Mouse (Mus musculus): Measurements from ENCODE around the gene Trip6. TPM values are rescaled to one million over a fixed set of nuclear protein-coding genes. Genes with fewer than 3 reads are reported as not detected.

The Trip6 gene
- polyA plus RNA-seq, 1 experiment from 2014 or later = 43.1 TPM

DNA sequence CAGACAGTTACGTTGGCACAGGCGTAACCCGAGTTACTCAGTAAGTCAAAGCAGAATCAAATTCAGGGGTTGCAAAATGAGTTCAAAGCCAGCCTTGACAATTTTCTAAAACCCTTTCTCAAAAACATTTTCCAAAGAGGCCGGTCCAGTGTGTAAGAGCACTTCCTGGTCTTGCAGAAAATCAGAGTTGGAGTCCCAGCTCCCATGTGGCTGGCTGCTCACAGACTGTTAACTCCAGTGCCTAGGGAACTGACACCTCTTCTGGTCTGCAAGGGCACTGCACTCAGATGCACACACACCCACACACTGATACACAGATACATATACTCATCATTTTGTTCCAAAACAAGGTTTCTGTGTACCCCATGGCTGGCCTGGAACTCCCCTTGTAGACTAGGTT lies 5.8 kb downstream of the Trip6 start:
- H3K4me3 ChIP-seq (ENCODE audit: low read length) = peak overlapping the region; percentile 82
- H3K27ac ChIP-seq (ENCODE audit: low read length) = peak overlapping the region; percentile 95
- H3K4me2 ChIP-seq (ENCODE audit: low read depth, low read length) = peak overlapping the region; percentile 78
- no peaks in the 10 kb centered on the region for H3K27me3 ChIP-seq (ENCODE audit: control insufficient read depth, insufficient read depth, low read length)
- peaks cover 34% of the 10 kb centered on the region for H3K36me3 ChIP-seq (ENCODE audit: control insufficient read depth, insufficient read depth)
- 96% methylated on average over 4 of the region's 4 CpGs for WGBS
- peaks cover 47% of the 10 kb centered on the region for H3K4me1 ChIP-seq (ENCODE audit: control insufficient read depth, insufficient read depth, low read length)
- no peak for ATAC-seq (replicated peaks; ENCODE audit: extremely low read depth, insufficient read depth, low FRiP score)
- H3K9me3 ChIP-seq (replicated peaks; ENCODE audit: control insufficient read depth, low read length) = no peaks in the 10 kb centered on the region
- H3K9ac ChIP-seq (ENCODE audit: low read length) = peak overlapping the region; percentile 93

DNA sequence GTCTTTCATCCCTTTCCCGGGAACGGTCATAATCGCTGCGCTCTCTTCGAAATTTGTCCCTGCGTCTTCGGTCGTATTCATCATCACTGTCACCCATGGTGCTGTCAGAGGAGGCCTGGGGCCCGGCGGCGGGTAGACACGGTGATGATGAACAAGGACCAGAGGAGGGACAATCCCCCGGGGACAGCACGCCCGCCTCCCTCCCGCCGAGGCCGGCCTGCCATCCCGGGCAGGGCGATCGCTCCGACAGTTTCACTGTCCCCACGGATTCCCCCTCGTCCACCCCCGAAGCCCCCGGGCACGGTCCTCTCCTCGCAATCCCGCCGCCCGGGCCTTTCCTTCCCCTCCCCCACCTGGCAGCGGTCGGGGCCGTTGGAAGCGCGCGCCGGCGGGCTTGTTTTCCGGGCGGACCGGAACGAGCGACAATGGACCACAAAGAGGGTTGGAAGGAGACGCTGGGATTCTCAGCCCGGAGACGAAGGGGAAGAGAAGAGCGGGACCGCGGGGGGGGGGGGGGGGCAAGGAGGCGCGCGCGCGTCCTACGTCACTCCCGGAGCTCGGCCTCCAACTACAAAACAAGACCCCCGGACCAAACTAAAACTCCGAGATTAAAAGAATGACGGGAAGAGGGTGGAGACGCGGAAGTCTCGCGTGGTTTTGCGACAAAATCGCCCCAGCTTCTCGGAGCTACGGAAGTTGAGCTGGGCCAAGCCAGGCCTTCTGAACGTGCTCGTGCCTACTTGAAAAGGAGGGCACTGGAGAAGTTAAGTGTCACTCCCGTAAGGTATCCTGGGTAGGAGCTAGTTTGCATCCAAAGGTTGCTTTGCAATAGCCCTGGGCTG lies 6.9 kb downstream of the Trip6 start, which contains the start of gene Srrt:
TSS of gene Srrt (minus strand) at position 604 of the 842 bp plus-strand sequence.
- Histone ChIP-seq H3K27me3 (ENCODE audit: control insufficient read depth, insufficient read depth, low read length) (no peaks in the 10 kb centered on the region), H3K36me3 (ENCODE audit: control insufficient read depth, insufficient read depth) (peaks cover 44% of the 10 kb centered on the region), H3K9me3 (replicated peaks; ENCODE audit: control insufficient read depth, low read length) (no peaks in the 10 kb centered on the region), H3K27ac (ENCODE audit: low read length) (peak within 1 kb of the TSS; percentile 95), H3K4me3 (ENCODE audit: low read length) (peak within 1 kb of the TSS; percentile 82), H3K9ac (ENCODE audit: low read length) (peak within 1 kb of the TSS; percentile 93), H3K4me1 (ENCODE audit: control insufficient read depth, insufficient read depth, low read length) (peaks cover 37% of the 10 kb centered on the region), H3K4me2 (ENCODE audit: low read depth, low read length) (peak within 1 kb of the TSS; percentile 88)
- WGBS = under 1% methylated on average over 68 of the region's 72 CpGs
- ATAC-seq (replicated peaks; ENCODE audit: extremely low read depth, insufficient read depth, low FRiP score) = peak; percentile 90

DNA sequence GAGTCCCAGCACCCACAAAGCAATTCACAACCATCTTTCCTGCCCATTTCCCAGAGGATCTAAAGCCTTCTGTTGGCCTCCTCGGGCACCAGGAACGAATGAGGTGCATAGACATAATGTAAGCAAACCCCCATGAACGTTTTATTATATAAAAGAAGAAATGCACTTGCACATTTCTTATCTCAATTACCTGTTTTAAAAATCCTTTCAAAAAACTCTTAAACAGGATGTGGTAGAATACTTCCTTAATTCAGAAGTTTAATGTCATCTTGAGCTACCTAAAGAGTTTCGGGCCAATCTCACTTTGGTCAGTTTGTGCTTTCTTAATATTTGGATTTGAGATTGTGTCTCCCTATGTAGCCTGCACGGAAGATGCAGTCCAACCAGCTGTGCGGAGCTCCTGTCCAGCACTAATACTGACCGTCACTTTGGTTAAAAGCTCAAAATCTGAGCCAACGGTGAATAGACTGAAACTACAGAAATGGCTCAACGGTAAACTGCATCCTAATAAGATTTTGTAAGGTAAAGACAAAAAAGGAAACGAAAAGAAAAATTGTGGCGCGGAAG lies 7.7 kb downstream of the Trip6 start:
- peaks cover 45% of the 10 kb centered on the region for H3K36me3 ChIP-seq (ENCODE audit: control insufficient read depth, insufficient read depth)

DNA sequence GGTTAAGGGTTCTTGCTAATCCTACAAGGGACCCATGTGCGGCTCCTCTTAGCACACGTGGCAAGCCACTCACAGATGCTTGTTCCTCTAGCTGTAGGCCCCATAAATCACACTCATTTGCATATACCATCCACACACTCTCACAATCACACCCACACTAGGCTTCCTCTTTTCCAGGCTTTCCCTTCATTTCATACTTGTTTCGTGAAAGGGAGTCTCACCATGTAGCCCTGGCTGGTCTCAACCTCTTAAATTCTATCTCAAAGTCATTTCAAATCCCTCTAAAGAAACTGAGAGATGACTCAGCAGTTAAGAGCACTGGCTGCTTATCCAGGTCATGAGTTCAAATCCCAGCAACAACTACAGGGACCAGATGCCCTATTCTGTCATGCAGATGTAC lies 8.4 kb downstream of the Trip6 start:
- ATAC-seq (replicated peaks; ENCODE audit: extremely low read depth, insufficient read depth, low FRiP score) = no peak
- H3K4me1 ChIP-seq (ENCODE audit: control insufficient read depth, insufficient read depth, low read length) = peaks cover 34% of the 10 kb centered on the region
- peak overlapping the region; percentile 88 for H3K4me2 ChIP-seq (ENCODE audit: low read depth, low read length)
- no peak overlapping the region for H3K27ac ChIP-seq (ENCODE audit: low read length)
- H3K9ac ChIP-seq (ENCODE audit: low read length) = peak overlapping the region; percentile 93
- 64% methylated on average over 3 of the region's 3 CpGs for WGBS
- H3K4me3 ChIP-seq (ENCODE audit: low read length) = peak overlapping the region; percentile 82
- H3K9me3 ChIP-seq (replicated peaks; ENCODE audit: control insufficient read depth, low read length) = no peaks in the 10 kb centered on the region
- H3K27me3 ChIP-seq (ENCODE audit: control insufficient read depth, insufficient read depth, low read length) = no peaks in the 10 kb centered on the region
- peaks cover 49% of the 10 kb centered on the region for H3K36me3 ChIP-seq (ENCODE audit: control insufficient read depth, insufficient read depth)

More for the DNA sequence above, 7.7 kb downstream of the Trip6 start:
- peak overlapping the region; percentile 82 for H3K4me3 ChIP-seq (ENCODE audit: low read length)
- WGBS = 14% methylated on average over 12 of the region's 12 CpGs
- no peak for ATAC-seq (replicated peaks; ENCODE audit: extremely low read depth, insufficient read depth, low FRiP score)
- H3K9ac ChIP-seq (ENCODE audit: low read length) = peak overlapping the region; percentile 93
- H3K9me3 ChIP-seq (replicated peaks; ENCODE audit: control insufficient read depth, low read length) = no peaks in the 10 kb centered on the region
- H3K27me3 ChIP-seq (ENCODE audit: control insufficient read depth, insufficient read depth, low read length) = no peaks in the 10 kb centered on the region
- peak overlapping the region; percentile 88 for H3K4me2 ChIP-seq (ENCODE audit: low read depth, low read length)
- peak overlapping the region; percentile 95 for H3K27ac ChIP-seq (ENCODE audit: low read length)
- H3K4me1 ChIP-seq (ENCODE audit: control insufficient read depth, insufficient read depth, low read length) = peaks cover 34% of the 10 kb centered on the region

DNA sequence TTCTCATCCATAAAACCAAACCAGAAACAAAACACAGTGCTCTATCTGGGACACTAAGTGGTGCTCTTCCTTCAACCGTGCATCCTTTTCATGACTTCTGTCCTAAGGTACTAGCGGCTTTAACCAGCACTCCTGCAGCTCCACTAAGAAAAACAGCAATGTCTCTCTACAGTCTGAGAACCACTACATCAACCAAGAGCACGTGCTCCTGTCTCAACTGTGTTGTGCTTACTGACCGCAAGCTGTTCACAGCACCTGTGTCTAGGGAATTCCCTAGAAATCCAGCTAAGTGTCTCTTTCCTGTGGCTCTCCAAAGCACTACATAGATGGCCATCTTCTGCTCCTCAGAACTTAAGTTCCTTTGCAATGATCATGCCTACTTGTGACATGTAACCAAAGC lies 9.4 kb downstream of the Trip6 start:
- no peak overlapping the region for H3K9ac ChIP-seq (ENCODE audit: low read length)
- no peaks in the 10 kb centered on the region for H3K9me3 ChIP-seq (replicated peaks; ENCODE audit: control insufficient read depth, low read length)
- H3K4me2 ChIP-seq (ENCODE audit: low read depth, low read length) = peak overlapping the region; percentile 88
- WGBS = 64% methylated on average over 4 of the region's 4 CpGs
- no peak for ATAC-seq (replicated peaks; ENCODE audit: extremely low read depth, insufficient read depth, low FRiP score)
- peaks cover 49% of the 10 kb centered on the region for H3K36me3 ChIP-seq (ENCODE audit: control insufficient read depth, insufficient read depth)
- H3K4me1 ChIP-seq (ENCODE audit: control insufficient read depth, insufficient read depth, low read length) = peaks cover 34% of the 10 kb centered on the region
- H3K27me3 ChIP-seq (ENCODE audit: control insufficient read depth, insufficient read depth, low read length) = no peaks in the 10 kb centered on the region
- H3K4me3 ChIP-seq (ENCODE audit: low read length) = no peak overlapping the region
- H3K27ac ChIP-seq (ENCODE audit: low read length) = no peak overlapping the region

DNA sequence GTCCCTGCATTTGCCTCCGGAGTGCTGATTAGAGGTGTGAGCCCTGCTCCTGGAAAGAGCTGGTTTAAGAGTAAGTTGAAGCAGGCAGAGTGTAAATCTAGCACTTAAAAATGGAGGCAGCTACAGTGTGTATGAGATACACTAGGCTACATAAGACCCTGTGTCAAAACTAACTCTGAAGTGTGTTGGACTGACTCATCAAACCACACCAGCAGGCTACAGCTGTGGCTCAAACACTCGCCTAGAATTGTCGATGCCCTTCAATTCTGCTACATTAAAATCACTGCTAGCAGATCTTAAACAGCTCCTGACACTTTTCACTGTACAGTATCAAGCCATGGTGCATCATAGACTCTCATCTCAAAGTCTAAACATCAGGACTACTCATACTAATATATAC lies 10.0 kb downstream of the Trip6 start:
- Histone ChIP-seq H3K36me3 (ENCODE audit: control insufficient read depth, insufficient read depth) (peaks cover 49% of the 10 kb centered on the region), H3K9ac (ENCODE audit: low read length) (no peak overlapping the region), H3K4me1 (ENCODE audit: control insufficient read depth, insufficient read depth, low read length) (peaks cover 34% of the 10 kb centered on the region), H3K27ac (ENCODE audit: low read length) (no peak overlapping the region), H3K4me2 (ENCODE audit: low read depth, low read length) (no peak overlapping the region), H3K9me3 (replicated peaks; ENCODE audit: control insufficient read depth, low read length) (no peaks in the 10 kb centered on the region), H3K4me3 (ENCODE audit: low read length) (no peak overlapping the region), H3K27me3 (ENCODE audit: control insufficient read depth, insufficient read depth, low read length) (no peaks in the 10 kb centered on the region)
- ATAC-seq (replicated peaks; ENCODE audit: extremely low read depth, insufficient read depth, low FRiP score) = no peak
- 57% methylated on average over 3 of the region's 3 CpGs for WGBS

DNA sequence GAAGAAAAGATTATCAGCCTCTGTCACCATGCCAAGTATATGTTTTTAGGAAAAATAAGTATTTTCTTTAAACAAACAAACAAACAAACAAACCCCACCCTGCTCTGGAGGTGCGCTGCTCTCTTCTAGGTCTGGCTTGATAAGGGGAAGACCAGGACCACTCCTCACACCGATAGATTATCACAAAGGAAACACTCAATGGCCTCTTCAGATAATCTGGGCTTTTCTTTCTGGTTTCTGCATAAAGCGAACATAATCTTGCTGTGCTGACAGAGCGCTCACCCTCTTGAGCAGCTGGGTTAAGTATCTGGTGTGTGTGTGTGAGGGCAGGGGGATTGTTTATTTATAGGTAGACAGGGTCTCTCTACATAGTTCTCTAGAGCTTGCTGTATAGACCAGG lies 10.6 kb downstream of the Trip6 start:
- Histone ChIP-seq H3K27ac (ENCODE audit: low read length) (no peak overlapping the region), H3K4me2 (ENCODE audit: low read depth, low read length) (no peak overlapping the region), H3K9me3 (replicated peaks; ENCODE audit: control insufficient read depth, low read length) (no peaks in the 10 kb centered on the region), H3K36me3 (ENCODE audit: control insufficient read depth, insufficient read depth) (peaks cover 48% of the 10 kb centered on the region), H3K27me3 (ENCODE audit: control insufficient read depth, insufficient read depth, low read length) (no peaks in the 10 kb centered on the region), H3K9ac (ENCODE audit: low read length) (no peak overlapping the region), H3K4me1 (ENCODE audit: control insufficient read depth, insufficient read depth, low read length) (peaks cover 34% of the 10 kb centered on the region), H3K4me3 (ENCODE audit: low read length) (no peak overlapping the region)
- ATAC-seq (replicated peaks; ENCODE audit: extremely low read depth, insufficient read depth, low FRiP score) = no peak
- 42% methylated on average over 4 of the region's 4 CpGs for WGBS

DNA sequence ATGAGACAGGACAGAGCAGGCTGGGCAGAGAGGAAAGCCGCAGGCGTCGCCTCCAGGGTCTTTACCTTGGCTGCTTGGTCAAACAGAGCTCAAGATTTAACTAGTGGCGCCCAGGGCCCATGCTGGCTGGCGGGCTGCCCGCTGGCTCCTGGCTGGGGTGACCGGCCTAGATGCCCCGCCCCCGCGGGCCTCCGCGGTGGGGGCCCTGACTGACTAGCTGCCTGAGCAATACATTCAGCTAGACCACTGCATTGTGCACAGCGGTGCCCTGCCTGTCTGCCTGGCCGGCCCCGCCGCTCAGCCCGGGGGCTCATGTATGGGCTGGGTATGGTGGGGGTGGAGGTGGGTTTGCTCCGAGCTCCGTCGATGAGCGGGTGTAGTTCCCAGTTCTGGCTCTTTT lies 13.0 kb downstream of the Trip6 start:
- Histone ChIP-seq H3K4me1 (ENCODE audit: control insufficient read depth, insufficient read depth, low read length) (peaks cover 29% of the 10 kb centered on the region), H3K9me3 (replicated peaks; ENCODE audit: control insufficient read depth, low read length) (no peaks in the 10 kb centered on the region), H3K36me3 (ENCODE audit: control insufficient read depth, insufficient read depth) (peaks cover 67% of the 10 kb centered on the region), H3K4me2 (ENCODE audit: low read depth, low read length) (no peak overlapping the region), H3K27me3 (ENCODE audit: control insufficient read depth, insufficient read depth, low read length) (no peaks in the 10 kb centered on the region), H3K4me3 (ENCODE audit: low read length) (no peak overlapping the region), H3K27ac (ENCODE audit: low read length) (no peak overlapping the region), H3K9ac (ENCODE audit: low read length) (no peak overlapping the region)
- WGBS = 82% methylated on average over 21 of the region's 21 CpGs
- ATAC-seq (replicated peaks; ENCODE audit: extremely low read depth, insufficient read depth, low FRiP score) = peak; percentile 30; the same call in 1 of the 2 replicates

DNA sequence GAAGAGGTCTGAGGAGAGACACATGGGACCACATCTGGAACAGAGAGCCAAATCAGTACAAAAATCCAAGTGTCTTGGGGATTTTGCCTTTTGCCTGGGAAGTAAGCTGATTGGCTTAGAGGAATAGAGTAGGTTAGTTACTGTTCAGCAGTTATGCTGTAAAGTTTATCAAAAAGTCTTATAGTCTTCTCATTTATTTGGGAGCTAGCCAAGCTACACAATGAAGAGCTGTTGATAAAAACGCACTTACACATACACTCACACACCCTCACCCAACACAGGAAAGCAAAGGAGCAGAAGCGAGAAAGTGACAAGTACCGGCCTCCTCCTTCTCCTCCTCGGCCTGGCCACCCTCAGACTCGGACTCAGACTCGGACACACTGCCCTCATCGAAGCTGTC lies 15.0 kb downstream of the Trip6 start:
- Histone ChIP-seq H3K9ac (ENCODE audit: low read length) (no peak overlapping the region), H3K9me3 (replicated peaks; ENCODE audit: control insufficient read depth, low read length) (no peaks in the 10 kb centered on the region), H3K36me3 (ENCODE audit: control insufficient read depth, insufficient read depth) (peaks cover 81% of the 10 kb centered on the region), H3K27me3 (ENCODE audit: control insufficient read depth, insufficient read depth, low read length) (no peaks in the 10 kb centered on the region), H3K27ac (ENCODE audit: low read length) (no peak overlapping the region), H3K4me2 (ENCODE audit: low read depth, low read length) (no peak overlapping the region), H3K4me1 (ENCODE audit: control insufficient read depth, insufficient read depth, low read length) (peaks cover 16% of the 10 kb centered on the region), H3K4me3 (ENCODE audit: low read length) (no peak overlapping the region)
- ATAC-seq (replicated peaks; ENCODE audit: extremely low read depth, insufficient read depth, low FRiP score) = no peak
- whole genome bisulfite sequencing = 67% methylated on average over 7 of the region's 7 CpGs
